Mouse (Mus musculus): ENCODE results near the gene Ano6.

DNA sequence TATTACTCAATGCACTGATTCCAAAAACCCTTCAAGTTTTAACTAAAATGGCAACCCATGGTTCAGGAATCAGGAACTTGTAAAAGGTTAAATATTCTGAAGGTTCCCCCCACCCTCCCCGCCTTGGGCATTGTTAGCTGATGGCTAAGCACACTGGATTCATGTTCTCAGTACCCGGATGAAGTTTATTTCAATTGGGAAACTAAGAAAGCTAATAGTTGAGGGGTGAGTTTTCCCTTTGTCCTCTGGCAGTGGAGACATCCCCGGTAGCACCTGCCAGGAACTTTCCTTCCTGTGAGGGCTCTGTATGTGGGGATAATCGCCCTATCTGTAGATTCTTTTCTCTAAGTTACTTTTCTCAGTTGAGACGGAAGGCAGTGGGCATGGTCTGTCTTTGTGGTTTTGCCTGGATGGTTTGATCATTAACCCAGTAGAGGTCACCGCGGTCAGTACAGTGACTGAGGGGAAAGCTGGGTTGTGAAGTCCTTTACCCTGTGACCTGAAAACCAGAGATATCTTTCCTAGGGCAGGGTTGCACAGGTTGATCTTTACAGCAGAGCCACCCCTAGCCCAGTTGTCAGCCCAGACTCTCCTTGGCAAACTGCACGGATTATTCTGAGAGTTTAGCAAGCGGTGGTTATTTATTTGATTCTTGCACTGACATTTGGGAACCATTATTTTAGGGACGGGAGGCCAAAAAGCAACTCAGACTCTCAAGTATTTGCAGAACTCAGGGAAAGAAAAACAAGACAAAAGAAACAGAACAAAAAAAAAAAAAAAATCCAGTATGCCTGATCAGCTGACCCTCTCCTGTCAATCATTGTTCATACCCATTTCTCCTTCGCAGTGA lies 47.8 kb downstream of the Ano6 start:
- TF ChIP-seq CTCF (IDR thresholded peaks at IDR 0.05; ENCODE audit: low read depth, low read length) (no peak), GATA1 (IDR thresholded peaks at IDR 0.05; ENCODE audit: borderline replicate concordance, low read length) (no peak)
